Mouse (Mus musculus) ES-Bruce4 (cell line): ENCODE measurements at regions not wholly inside any gene's neighbourhood (a gene's known extent, or its start where the extent isn't known, plus 50 kb on each side); places are given as distances from the start of the nearest gene placed in this dataset.

Experiments used
- CTCF ChIP-seq: IDR thresholded peaks from one replicate; pipeline ENCODE4 v1.8.1; 2011; ENCODE audit warnings: low read depth, low read length
- EP300 ChIP-seq: IDR thresholded peaks from 2 replicates; pipeline ENCODE4 v1.6.1; 2011; ENCODE audit warnings: low read depth, low read length; ENCODE audit not compliant: insufficient read depth

DNA sequence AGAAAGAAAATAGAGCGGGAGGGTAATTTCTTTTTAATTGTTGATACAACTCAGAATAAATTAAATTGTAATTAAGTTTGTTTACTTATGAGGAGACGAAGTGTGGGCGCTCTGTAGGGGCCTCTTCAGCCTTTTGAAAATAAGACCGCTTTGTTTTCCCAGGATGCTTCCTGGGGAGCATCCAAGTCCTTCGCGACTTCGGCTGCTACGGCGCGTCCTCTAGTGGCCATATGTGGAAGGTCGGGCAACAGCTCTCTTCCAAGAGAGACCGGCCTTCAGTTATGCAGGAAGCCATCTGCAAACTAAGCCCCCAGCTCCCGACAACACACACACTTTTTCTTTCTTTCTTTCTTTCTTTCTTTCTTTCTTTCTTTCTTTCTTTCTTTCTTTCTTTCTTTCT lies 54.1 kb upstream of the Smg1 start:
- TF ChIP-seq EP300: no peak
- TF ChIP-seq CTCF: peak; percentile 89
